Mouse (Mus musculus) cerebellum, adult 2 months (tissue): ENCODE results near the gene Nfe2l1.

Experiments
- CTCF ChIP-seq: fragments of 200-500 bp; IDR thresholded peaks from 2 replicates; pipeline ENCODE4 v1.5.1; 2011; ENCODE audit warnings: low read depth, mild to moderate bottlenecking, control low read depth, low read length, moderate library complexity, borderline replicate concordance; ENCODE audit not compliant: insufficient read depth
- POLR2A ChIP-seq: fragments of 200-500 bp; IDR thresholded peaks from 2 replicates; pipeline ENCODE4 v1.6.1; 2011; ENCODE audit warnings: low read length, control low read depth, borderline replicate concordance; ENCODE audit not compliant: insufficient read depth

- TF ChIP-seq CTCF (no peak), POLR2A (no peak)
Observed at GRCm38 (mm10) chr11:96789990-96790389, 39.8 kb downstream of the Nfe2l1 start.
